Mouse (Mus musculus): ENCODE results near the gene Bmp5.

Bmp5 gene

DNA sequence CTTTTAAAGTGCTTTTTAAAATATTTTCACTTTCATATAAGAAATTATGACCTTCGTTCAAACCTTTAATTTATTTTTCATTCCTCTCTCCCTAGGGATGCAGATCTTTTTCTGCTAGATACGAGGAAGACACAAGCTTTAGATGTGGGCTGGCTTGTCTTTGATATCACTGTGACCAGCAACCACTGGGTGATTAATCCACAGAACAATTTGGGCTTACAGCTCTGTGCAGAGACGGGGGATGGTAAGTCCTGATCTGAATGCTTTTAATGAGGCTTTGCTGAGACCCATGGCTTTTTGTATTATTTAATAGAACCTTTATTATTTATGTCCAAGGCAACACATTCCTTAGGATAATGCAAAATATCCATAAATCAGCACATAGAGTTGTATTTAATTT, 64.3 kb downstream of the Bmp5 start:
- DNase-seq (ENCODE audit: low read depth, low spot score), result no peak

DNA sequence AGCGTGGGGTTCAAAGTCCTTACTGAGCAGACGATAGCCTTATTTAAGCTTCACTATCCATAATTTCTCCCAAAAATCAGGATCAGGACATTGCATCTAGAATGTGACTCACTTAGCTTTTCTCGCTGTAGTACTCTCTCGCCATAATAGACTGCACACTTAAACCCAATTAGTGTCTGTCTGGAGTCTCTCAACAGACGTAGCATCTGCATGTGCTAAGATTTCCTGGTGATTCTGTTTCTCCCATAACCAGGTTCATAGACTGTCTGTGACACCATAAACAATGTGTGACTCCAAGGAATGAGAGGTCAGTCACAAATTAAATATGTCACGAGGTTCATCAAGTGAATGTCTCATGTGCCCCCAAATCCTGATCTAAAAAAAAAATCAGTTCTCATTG, 65.7 kb downstream of the Bmp5 start:
- no peak for DNase-seq (ENCODE audit: low read depth, low spot score)

DNA sequence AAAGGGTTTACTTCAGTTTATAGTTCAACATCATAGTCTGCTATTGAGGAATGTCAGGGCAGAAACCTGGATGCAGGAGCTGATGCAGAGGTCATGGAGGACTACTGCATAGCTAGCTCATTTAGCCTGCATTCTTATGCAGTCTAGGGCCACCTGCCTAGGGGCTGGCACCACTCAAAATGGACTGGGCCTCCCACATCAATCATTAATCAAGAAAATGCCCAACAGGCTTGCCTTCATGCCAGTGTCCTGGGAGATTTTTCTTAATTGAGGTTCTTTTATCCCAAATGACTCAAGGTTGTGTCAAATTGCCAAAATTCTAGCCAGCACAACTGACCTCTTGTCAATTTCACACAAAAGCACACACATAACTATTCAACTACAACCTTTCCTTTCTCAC, 70.8 kb downstream of the Bmp5 start:
- no peak for DNase-seq (ENCODE audit: low read depth, low spot score)

DNA sequence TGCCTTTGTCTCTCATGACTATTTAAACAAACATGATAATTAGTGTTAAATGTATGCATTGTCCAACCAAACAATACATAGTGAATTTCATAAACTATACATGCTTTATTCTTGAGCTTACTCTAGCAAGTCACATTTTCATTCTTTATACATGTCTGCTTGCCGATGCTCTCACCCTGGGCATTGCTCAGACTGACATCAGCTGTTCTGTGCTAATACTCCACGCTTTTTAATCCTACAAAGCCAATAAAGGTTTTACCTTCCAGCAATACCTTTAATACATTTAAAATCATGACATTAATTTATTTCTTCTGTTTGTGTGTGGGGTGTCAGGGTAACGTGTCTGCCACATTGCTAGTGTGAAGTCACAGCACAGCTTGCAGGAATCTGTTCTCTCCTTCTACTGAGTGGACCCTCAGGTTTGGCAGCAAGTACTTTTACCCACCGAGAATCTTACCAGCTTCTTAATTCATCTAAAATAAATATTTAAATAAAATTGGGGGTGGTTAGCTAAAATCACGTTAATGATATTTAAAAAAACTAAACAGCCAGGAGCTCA, 75.6 kb downstream of the Bmp5 start:
- DNase-seq (ENCODE audit: low read depth, low spot score), result no peak

DNA sequence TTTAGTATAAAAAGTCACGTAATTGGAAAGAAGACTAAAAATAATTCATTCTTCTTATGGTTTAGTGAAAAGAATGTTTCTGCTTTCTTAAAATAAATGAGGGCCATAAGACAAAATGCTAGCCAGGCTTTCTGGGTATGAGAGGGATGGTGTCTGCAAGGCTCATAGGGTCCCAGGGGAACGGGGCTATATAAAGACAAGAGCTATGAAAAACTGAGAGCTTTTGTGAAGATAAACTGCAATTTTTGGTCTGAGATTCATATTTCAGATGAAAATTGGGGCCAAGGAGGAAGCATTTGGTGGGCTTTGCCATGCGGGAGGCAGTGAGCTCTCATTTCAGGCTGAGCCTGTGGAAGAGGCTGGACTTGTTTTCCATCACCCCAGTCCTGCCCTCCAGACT, 83.0 kb downstream of the Bmp5 start:
- DNase-seq (ENCODE audit: low read depth, low spot score), result no peak

DNA sequence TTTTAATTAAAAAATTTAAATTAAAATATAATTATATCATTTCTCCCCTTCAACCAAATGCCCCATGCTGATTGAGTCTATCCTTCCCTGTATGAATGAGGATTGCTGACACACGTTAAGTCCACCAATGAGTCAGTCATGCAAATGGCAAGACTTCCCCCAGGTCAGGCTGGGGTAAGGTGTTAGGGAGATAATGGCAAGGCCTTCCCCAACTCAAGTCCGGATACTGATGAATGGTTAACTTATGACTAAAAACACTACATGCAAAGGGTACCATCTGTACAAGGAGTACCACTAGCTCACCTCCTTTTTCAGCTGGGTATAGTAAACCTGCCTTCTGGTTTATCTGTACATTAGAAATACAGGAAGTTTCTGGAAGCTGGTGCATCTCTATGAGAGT, 83.8 kb downstream of the Bmp5 start:
- DNase-seq (ENCODE audit: low read depth, low spot score), result no peak

DNA sequence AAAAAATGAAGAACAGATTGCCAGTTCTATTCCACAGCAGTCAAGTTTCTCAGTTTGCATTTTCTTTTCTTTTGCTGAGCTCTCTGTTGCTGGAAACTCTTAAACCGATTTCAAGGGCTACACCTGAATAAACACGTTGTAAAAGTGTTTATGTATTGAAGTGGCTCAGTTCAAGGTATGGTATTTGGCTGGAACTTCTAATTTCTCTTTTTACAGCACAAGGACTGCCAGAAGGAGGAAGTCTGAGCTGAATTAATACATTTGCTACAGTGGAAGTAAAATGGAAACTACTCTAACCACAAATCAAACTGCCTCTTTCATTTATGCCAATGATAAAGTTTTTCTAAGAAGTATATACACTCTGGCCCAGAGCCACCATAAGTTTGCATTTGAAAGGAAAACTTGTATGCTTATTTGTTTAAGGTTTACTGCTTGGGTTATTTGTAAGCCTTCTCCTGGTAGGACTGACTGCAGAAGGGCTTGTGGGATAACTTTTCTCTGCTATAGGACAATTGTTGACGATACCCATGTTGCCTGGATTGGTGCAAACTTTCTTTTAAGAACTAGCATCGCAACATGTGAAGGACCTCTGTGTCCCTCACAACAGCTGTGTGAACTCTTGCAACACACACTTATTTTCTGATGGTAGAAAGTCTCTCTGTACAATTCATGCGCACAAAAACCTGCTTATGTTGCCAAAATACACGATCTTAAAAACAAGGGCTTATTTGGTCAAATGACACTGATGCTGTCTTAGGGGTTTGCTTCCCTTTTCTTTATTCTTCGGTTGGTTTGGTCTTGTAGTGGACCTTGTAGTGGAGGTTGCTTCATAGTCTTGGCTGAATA, 95.4 kb downstream of the Bmp5 start:
- DNase-seq (ENCODE audit: low read depth, low spot score), result peak; percentile 33

DNA sequence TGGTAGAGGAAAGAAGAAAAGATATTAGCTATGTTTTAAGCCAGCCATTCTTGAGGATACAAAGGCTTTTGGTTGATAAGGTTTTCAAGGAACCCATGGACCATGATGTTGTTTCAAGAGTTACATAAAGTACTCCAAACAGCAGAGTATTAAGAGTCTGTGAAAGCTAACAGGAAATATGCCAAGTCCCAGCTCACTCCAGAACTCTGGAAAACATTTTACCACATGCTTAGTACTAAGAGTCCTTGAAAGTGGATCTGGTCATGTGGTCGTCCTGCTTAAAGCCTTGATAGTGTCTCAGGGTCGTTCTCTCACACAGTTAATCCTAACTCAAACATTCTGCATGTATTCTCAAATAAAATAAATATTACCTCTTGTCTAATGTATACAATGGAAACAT, 101.2 kb downstream of the Bmp5 start:
- no peak for DNase-seq (ENCODE audit: low read depth, low spot score)

DNA sequence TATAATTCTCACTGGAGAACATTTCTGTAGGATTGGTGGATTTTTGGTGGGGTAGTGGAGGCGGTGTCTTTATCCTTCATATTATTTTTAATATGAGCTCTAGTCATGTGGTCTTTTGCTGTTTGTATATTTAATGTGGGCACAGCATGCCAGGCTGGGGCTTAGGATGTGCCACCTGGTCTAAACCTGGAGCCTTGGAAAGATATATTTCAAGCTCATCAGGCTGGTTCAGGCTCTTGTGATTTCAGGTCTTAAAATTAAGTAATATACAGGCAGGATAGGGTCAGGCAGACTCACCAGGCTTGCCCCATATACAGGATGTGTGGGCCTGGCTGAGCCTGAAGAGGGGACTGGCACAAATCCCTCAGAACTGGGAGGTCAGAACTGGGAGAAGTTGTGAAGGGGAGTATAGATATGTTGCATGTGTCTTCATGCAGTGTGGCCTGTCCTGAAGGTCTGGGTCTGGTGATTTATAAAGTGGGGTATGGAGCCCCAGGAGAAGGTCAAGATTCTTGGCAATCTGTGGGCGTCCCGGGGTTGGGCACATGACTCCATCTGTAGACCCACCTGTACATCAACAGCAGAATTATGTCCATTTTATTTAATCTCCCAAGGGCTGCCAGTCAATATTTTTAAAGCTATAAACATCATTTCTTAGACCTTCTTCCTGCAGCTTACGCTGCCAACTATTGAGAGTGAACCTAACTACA, 108.5 kb downstream of the Bmp5 start:
- no peak for DNase-seq (ENCODE audit: low read depth, low spot score)

DNA sequence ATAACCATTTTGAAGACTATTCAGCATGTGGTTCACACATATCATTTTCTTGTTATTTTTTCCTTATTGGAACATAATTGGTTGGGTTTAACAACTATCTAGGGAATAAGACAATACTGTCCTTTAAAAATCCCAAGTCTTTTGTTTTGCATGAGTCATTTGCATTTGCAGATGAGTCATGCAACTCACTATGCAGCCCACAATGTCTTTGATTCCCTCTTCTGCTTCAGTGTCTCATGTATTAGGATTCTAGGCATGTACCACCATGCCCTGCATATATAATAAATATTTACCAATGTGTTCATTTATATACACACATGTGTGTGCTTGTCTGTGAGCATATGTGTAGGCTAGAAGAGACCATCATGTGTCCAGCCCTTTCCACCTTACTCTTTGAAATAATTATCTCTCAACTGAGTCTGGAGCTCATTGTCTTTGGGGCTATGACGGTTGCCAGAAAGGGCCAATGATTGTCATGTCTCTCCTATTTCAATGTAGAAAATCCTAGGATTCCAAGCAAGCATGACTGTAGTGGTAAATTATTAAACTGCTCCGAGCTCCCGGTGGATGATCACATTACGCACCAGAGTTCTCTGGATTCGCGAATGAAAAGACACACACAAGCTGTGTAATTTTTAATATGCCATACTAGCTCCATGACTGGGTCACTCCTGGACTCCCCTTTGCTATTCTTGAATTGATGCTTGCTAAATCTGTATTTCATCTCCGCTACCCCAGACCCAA, 111.8 kb downstream of the Bmp5 start:
- DNase-seq (ENCODE audit: low read depth, low spot score), result no peak

DNA sequence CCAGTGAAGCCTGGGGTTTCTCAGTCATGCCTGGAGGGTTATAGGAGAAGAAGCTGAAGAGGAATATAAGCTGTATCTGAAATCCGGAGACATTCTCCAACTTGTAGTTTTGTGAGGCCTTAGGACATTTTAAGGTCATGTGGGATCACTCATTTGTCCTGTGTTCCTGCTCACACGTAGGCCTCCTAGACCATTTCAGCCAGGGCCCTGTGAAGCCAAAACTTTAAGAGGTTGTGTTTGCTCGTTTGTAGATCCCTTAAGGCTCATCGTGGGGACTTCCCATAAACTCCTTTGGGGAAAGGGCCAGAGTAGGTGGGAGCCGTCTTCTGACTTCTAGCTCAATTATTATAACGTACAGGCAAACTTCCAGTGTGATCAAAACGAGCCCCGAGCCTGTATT, 121.8 kb downstream of the Bmp5 start:
- DNase-seq (ENCODE audit: low read depth, low spot score), result no peak

DNA sequence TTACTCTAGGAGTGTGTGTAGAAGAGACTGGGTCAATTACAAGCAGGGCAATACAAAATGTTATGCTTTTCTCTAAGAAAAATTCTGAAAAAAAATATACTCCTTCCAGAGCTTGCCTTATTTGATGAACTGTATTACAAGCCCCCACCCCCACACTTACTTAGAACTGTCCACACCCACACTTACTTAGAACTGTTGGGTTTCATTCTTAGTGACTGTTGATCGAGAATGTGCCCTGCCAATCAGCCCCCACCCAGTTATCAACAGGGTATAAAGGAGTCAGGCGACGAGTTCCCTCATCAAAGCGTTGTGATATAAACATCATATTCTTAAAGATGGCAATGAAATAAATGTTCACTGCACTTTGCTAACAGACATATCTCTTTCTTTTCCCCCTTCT, 122.9 kb downstream of the Bmp5 start:
- DNase-seq (ENCODE audit: low read depth, low spot score), result no peak

DNA sequence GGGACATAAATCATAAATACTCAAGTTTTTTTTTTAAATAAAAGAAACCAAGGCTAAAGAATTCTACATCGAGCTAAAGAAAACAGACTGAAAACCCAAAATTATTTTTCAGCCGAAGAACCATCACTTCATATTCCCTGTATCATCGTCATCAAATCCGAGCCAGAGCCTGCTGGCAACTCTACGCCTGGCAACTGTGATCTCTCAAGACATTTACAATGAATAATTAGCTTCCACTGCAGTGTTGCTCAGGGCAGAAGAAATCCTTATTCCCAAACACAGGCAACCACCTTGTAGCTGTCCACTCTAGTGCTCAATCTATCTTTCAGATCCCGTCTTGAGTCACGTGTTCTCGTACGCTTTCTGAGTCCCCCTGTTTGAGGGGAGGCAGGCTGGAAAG, 126.1 kb downstream of the Bmp5 start:
- no peak for DNase-seq (ENCODE audit: low read depth, low spot score)

DNA sequence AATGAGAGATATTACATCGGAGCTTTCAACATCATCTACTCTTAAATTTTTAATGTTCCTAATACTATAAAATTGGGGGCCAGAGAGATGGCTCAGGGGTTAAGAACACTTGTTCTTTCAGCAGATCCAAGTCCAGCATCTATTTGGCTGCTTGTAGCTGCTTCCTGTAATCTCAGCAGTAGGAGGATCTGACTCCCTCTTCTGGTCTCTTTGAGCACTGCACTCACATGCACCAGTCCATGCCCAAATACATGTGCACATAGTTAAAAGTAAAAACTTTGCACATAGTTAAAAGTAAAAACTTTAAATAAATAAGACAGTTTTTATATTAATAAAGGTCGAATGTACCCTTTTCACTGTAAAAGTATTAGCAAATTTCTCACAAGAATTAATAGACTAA, 130.3 kb downstream of the Bmp5 start:
- peak; percentile 30 for DNase-seq (ENCODE audit: low read depth, low spot score)

DNA sequence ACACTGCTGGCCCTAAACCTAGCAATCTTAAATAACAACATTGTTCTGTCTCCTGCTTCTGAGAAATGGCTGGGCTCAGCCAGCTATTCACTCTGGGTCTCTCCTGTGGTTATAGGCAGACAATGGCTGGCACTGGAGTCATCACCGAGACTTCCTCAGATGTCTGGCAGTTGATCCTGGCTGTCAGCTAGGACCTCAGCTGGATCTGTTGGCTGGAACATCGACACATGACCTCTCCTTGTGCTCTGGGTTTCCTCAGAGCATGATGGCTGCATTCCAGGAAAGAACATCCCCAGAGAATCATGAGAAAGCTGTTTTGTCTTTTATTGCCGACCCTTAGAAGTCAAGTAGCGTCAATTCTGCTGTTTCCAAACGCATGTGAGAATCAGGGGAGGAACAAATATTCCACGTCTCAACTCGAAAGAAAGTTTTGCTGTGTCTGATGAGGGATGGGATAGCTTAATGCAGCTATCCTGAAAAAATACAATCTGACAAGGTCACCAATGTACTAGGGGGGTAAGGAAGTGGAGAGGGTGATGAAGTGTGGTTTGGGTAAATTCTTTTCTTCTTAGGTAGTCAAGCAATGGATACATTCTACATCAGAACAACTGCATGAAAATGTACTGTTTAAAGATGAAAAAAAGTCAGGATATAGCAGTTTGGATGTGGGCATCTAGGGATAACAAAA, 135.1 kb downstream of the Bmp5 start:
- DNase-seq (ENCODE audit: low read depth, low spot score), result no peak

DNA sequence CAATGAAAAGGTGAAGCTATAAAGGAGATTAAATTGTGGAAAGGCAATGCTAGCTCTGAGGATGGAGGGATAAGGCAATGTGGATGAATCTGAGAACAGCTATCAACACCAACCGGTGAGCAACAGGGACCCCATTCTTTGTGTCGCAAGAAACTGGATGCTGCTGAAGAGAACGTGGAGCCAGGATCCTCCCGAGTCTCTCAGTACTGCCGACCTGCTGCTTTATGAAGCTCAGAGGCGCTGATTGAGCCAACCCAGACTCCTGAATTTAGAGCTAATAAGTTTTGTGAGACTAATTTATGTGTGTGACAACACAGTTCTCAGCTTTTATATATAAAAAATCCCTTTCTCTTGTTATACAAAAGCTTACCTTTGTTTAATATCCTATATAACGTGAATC, 136.4 kb downstream of the Bmp5 start:
- DNase-seq (ENCODE audit: low read depth, low spot score), result peak; percentile 42

DNA sequence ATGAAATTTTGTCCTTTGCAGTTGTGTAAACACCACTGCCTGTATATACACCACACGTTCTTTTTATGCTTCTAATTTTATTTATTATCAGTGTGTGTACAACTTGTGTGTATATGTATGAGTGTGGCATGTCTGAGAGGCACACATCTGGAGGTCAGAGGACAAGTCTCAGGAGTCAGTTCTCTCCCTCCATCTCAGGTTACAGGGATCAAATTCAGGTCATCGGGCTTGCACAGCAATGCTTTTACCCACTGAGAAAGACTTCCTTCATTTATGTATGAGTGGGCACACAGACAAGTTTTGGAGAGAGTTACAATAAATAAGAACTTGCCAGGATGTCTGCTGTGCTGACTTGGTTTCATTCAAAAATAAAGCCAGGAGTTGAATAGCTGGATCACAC, 140.9 kb downstream of the Bmp5 start:
- DNase-seq (ENCODE audit: low read depth, low spot score), result peak; percentile 57

DNA sequence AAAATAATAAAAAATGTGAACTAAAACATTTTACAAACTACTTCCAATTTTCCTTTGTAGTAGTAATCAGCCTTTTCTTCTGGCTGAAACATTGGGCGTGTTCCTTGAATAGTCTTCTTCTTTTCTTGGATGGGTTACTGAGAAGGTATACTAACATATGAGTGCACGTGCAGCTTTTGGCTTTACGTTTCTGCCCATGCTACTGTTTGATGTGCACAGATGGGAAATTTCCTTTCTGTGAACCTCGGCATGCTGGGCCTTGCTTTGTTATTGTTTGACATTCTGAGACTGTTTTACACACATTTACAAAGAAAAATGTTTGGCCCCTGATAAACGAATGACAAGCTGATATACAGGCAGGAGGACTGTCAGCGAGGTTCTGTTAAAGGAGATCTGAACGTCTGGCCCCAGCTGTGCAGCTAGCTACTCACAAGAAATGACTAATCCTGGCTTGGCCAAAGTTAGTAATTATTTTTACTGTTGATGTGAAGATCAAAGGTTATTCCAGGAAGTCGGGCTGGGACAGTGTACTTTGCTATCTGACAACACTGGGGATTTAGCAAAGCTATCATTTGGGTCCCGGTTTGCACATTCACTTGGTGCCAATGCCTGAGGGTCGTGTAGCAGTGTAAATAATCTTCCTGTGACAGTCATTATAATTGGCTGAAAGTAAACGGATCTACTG, 152.2 kb downstream of the Bmp5 start:
- DNase-seq (ENCODE audit: low read depth, low spot score), result no peak

DNA sequence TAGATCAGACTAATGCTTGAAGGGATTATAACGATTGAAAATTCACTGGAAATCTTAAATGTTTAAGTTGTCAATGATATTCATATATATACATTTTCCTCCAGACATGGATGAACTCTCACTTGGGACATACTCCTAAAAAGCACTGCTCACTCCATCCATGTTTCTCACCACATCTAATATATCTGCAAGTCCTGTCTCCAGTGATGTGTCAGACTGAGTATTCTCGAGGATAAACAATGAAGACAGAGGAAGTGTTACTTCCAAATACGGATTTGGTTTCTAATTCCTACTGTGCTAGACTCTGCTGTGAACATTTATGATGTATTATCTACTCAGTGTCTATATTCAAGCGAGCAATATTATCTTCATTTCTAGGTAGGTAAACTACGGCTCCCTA, 152.9 kb downstream of the Bmp5 start:
- DNase-seq (ENCODE audit: low read depth, low spot score), result no peak

DNA sequence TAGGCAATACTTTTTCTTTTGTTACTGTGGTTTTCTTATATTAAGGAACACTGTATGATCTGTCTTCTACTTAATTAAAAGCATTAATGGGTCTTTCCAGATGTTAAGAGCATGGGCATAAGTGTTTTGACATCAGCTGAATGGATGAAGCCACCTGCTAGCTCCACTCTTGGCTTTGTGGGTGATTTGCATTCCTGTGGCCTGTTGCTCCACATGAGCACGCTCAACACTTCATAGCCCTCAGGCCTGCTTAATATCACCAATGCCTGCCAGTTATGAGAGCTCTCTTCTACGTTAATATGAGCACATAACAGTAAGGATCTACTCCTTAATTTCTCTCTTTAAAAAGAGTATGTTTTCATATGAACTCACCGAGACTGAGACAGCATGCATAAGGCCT, 169.5 kb downstream of the Bmp5 start:
- no peak for DNase-seq (ENCODE audit: low read depth, low spot score)

Data from forelimb bud, embryonic 11.5 days (tissue).